Mouse (Mus musculus) c-Kit-negative CD71-positive TER-119-positive erythroid progenitor cells, embryonic 14.5 days (primary cell): Measurements from ENCODE around the gene Agbl2.

Experiments used
- DNase-seq: peaks from one replicate; pipeline ENCODE4 v3.0.0-alpha.2; 2013; ENCODE audit warnings: low read depth, low spot score

Agbl2 gene

DNA sequence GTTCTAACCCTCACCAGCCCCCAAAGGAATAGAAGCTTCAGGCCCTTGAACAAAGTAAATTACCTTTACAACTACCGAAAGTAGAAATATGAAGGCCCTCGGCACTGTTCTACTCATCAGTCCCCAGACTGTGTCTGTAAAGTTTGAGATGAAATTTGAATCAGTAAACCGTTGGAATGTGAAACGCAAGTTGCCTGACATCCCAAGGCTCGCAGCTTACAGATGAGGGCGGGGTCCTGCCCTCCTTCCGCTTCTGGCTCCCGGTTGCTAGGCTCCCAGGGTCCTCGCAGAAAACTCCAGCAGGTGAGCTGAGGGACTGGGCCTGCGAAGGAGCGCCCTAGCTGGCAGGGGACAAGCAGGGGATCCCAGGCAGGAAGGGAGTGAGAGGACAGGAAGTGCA is at the start of gene Agbl2:
Agbl2 (plus strand) TSS at position 270 of the 400 bp plus-strand sequence.
- DNase-seq, result no peak

DNA sequence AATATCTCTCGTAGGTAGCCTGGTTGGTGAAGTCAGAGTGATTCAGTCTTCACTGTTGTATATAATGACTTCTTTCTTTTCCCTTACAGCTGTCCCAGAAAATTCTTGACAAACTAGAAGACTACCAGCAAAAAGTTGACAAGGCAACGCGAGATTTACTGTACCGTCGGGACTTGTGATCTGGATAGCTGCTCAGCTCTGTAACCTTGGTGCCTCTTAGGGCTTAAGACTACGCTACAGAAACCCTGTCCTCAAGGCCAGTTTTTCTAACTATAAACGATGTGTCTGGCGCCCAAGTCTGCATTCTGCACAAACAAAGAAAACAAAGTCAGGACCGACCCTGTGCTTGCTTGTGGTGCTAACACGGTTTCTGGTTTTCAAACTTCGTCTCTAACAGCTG is 47.2 kb upstream of the Agbl2 start:
- DNase-seq, result no peak

DNA sequence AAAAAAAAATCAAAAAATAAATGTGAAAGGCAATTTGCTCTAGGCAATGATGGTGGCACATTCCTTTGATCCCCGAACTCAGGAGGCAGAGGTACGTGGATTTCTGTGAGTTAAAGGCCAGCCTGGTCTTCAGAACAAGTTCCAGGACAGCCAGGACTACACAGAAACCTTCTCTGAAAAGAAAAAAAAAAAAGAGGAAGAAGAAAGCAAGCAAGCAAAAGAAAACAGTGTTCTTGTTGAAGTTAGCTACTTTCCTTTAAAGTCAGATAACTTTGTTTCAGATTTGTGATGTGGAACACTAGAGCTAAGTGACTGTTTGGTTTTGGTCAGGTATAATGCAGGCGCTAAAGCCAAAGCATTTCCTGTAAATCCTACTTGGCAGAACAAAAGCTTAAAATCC is 43.7 kb upstream of the Agbl2 start:
- no peak for DNase-seq

DNA sequence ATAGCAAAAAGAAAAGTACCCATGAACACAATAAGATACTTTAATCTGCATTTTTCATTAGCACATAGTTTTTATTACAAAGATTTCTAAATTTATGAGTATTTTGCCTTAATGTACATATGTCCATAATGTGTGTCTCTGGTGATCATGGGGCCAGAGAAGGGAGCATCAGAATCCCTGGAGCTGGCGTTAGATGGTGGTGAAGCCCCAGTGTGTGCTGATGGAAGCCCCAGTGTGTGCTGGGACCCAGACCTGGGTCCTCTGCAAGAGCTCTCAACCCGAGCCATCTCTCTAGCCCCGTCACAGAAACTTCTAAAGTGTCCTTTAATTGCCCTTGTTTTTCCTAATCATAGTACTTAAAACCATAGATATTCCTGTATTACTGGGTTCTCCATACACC is 43.2 kb upstream of the Agbl2 start:
- DNase-seq, result no peak

DNA sequence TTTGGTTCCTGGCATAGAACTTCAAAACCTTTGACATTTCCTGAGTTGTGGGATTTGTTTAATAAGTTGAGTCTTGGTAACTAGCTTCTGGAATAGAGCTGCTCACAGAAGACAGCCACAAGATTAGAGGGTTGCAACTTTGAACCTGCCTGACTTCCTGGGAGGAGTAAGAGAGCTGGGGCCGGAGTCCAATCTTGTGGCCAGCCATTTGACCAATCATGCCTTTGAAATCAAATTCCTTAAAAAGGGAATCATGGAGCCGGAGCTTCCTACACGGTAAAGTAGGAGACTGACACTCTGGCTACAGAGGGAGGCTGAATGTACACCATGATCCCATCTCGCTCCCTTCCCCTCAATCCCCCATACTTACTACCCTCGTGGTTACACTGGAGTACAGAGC is 42.6 kb upstream of the Agbl2 start:
- no peak for DNase-seq

DNA sequence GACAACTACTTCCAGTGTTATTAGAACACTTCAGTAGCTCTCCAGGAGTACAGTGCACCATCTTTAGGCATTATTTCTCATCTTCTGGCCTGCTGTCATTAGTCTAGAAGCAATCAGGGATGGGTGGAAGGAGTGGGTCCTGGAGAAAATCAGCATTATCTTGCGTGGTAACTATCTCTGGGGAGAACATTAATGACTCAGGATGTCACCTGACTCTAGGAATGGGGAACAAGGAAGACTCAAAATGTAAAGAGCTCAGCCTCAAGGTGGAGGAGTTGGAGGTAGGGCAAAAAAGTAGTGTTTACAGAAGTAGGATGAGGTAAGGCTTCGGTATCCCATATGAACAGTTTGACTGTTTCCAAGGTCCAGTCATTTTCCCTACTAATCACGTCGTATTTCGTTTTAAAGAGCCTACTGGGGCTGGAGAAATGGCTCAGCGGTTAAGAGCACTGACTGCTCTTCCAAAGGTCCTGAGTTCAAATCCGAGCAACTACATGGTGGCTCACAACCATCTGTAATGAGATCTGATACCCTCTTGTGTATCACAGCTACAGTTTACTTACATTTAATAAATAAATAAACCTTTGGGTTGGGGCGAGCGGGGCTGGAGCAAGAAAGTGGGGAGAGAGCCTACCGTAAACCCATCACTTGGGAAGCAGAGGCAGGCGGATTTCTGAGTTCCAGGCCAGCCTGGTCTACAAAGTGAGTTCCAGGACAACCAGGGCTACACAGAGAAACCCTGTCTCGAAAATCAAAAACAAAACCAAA is 38.1 kb upstream of the Agbl2 start:
- no peak for DNase-seq

DNA sequence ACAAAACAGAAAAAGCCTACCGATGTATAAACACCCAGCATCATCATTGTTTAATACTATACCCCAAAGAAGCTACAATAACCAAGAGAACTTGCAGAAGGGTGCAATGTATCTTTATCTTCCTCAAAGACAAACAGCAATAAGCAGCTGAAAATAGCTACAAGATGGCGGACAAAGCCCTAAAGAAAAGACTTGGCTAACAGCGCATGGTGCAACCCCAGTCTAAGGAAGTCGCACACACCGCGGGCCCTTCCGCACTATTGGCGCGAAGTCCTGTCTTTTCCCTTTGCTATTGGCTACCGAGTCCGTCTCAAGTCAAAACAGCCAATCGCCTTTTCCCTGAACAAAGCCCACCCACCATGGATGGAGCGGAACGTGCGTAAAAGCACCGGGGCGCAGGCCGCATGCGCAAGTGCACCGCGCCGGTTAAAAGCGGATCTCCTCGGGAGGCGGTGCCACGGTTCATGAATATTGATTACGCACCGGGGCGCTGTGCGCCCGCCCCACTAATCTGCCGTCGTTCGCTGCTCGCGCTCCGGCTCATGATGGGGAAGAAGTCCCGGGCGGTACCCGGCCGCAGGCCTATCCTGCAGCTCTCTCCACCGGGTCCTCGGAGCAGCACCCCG is 37.4 kb upstream of the Agbl2 start, which contains the start of gene Fnbp4:
Fnbp4 (plus strand) TSS at position 318 of the 626 bp plus-strand sequence.
- DNase-seq, result peak; percentile 97

DNA sequence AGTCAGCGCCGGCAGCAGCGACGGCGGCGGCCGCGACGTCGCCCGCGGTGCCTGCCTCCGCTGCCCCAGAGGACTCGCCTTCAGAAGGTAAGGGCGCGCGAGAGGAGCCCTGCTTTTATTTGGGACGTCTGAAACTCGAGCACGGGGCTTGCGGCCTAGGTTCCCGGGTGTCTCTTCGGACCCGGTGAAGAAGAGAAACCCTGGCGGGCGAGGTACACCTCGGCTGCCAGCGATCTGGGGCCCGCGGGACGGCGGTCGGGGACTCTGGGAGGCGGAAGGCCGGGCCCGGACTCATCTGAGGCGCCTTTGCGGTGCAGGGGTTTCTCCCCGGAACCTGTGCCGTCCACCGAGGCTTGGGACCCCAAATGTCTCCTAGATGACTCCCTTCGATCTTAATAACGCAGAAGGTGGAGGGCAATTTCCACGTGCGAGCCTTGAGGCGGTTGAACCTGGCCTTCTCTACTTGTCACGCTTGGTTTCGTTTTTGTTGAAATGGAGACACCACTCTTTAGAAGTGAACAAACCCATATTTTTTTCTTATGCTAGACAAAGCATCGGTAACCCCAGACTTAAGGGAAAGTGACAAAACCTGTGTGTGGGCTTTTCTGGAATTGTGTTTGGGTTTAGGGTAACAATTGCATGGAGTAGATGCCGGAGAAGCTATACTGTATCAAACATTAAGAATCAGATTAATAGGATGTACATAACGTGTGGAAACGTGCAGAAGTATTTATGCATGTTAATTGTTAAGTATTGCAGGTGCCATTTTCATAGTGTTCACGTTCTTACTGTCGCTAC is 36.6 kb upstream of the Agbl2 start:
- peak; percentile 12 for DNase-seq

DNA sequence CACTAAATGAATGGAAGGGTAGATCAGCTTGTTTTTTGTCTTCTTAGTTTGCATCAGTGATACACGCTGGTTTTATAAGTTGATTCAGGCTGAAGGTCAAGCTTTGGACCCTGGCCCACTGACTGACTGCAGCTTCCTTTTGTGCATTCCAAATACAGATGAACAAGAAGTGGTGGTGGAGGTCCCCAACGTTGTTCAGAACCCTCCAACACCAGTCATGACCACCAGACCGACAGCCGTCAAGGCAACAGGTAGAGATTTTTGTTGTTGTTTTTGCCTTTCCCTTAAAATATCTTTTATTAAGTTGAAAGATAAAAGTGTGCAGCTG is 36.0 kb upstream of the Agbl2 start:
- peak; percentile 12 for DNase-seq

DNA sequence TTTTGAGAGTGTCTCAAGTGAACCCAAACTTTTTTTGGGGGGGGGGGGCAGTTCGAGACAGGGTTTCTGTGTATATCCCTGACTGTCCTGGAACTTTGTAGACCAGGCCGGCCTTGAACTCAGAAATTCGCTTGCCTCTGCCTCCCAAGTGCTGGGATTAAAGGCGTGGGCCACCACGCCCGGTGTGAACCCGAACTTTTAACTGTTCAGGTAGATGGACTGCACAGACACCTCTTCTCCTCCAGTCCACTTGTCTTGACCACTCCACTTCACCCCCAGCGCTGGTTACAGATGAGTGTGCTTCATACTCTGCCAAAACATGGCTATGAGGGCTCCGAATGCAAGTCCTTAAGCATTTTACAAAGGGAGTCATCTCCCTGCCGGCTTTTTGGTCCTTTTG is 35.4 kb upstream of the Agbl2 start:
- DNase-seq, result no peak

DNA sequence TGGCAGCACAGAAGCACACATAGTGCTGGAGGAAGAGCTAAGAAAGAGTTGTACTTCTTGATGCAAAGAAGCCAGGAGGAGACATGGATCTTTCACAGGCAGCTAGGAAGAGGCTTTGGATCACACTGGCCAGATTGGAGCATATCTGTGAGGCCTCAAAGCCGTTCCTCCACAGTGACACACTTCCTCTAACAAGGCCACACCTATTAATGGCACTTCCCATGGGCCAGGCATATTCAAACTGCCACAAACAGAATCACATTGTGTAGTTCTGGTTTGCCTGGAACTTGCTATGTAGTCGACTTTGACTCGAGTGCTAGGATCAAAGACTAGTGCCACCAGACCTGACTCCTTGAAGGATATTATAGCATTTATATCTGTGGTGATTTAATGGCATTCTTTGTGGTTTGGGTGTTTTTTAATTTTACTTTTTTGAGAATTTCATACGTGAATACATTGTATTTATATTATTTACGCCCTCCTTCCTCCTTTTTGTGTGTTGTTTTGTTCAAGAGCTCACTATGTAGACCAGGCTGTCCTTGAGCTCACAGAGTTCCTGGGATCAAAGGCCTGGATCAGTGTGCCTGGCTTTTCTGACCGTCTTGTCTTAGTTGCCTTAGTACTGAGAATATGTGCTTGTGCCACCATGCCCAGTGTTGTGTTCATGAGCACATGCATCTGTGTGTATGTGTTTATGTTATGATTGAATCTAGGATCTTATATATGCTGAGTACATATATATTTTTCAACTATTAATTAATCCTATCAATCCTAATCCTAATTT is 32.7 kb upstream of the Agbl2 start:
- no peak for DNase-seq

DNA sequence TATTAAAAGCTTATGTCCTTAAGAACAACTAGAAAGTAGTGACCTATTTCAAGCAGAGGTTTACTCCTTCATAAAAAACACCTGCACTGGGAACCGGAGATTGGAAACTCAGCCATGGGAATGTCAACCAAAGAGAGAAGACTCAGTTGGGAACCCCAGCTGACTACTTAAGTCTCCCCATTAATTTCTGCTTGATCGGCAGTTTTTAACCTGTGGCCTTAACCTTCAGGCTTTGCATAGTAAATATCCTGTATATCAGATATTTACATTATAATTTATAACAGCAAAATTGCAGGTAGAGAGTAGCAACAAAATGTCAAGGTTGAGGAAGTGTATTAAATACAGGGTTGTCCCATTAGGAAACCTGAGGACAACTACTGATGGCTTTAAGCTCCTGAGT is 29.0 kb upstream of the Agbl2 start:
- no peak for DNase-seq

DNA sequence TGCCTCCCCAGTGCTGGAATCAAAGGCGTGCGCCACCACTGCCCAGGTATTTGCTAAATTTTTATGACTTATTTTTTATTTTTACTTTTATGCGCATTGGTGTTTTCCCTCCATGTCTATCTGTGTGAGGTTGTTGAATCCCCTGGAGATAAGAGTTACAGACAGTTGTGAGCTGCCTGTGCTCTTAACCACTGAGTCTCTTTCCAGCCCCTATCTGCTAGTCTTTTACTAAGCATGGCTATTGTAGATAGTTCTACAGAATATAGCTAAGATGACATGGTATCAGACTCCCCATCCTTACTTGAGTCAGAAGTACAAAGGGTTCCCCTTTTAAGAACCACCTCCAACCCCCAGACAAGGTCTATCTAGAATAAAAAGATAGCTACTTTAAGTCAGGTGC is 28.3 kb upstream of the Agbl2 start:
- no peak for DNase-seq

DNA sequence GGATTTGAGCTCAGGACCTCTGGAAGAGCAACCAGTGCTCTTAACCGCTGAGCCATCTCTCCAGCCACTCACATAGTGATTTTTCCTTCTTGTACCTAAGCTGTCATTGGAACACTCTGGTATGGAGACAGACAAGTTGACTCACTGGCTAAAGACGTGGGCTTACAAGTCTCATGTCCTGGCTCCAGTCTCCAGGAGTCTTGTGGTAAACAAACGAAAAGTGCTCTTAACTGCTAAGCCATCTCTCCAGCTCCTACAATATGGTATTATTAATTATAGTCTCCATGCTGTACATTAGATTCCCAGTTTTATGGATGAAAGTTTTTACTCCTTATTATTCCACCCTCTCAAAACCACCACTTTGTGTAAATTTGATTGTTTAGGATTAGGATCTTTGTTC is 17.4 kb upstream of the Agbl2 start:
- DNase-seq, result no peak

DNA sequence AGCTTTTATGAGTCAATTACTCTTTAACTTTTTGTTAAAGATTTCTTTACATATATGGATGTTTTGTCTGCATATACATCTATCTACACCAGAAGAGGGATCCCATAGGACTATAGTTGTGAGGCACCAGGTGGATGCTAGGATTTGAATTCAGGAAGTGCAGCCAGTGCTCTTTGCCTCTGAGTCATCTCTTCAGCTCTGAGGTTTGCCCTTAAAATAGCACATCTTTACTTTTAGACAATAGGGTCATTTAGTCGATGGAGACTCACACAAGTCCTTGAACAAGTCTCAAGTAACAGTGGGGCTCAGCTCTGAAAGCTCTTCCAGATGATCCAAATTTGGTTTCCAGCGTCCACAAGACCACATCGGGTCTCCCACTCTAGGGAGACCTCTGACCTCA is 1.2 kb upstream of the Agbl2 start:
- no peak for DNase-seq

DNA sequence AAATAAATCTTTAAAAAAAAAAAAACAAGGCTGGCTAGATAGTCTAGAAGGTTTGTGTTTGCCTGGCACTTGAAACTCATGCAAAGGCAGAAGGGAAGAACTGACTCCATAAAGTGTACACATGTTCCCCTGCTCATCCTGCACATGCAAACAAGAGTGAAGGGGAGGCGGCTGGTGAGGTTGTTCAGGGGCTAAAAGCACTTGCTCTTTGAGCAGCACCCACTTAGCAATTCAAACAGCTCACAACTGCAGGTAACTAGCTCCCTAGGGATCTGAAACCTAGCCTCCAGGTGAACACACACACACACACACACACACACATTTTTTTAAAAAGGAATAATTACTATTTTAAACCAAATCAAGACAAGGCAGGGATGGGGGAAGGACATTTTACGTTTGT is 589 bp upstream of the Agbl2 start:
- no peak for DNase-seq

DNA sequence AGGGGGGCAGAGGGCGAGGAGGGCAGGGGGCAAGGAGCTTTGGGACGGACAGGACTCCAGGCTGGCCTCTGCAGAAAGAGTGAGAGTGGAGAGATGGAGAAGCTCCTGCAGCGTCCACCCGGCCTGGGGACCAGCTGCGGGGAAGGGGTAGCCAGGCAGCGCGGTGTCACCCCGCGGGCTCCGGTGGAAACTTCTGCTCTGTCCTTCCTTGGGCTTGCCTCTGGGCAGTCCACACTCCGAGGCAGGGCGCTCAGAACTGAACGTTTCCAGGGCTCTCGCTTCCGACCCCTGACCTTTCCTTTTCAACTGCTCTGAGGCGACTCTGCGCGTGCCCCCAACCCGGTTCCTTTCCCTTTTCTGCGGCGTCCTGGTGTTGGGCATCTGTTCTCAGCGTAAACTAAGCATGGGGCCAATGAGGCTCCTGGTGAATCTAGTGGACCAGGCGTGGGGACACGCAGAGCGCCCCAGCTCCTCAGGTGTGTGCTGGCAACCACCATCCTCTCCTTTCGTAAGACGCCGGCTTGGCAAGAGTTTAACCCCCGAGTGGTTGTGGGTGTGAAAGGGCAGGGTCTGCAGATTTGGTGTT is 467 bp downstream of the Agbl2 start:
- DNase-seq, result no peak

DNA sequence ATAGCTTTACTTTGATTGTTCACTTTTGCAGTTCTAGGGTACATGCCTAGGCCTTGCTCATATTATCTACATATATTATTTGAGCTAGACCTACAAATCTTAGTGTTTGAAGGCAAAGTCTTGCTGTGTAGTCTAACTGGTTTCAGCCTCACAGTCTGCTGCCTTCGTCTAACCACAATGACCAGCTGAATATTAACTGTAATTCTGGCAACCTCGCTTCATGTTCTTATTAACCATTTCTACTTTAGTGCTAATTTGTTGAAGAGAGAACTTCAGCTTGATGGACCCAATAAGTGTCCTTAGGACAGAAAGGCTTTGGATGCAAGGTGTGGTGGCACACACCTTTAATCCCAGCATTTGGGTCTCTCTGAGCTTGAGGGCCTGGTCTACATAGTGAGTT is 5.6 kb downstream of the Agbl2 start:
- no peak for DNase-seq

DNA sequence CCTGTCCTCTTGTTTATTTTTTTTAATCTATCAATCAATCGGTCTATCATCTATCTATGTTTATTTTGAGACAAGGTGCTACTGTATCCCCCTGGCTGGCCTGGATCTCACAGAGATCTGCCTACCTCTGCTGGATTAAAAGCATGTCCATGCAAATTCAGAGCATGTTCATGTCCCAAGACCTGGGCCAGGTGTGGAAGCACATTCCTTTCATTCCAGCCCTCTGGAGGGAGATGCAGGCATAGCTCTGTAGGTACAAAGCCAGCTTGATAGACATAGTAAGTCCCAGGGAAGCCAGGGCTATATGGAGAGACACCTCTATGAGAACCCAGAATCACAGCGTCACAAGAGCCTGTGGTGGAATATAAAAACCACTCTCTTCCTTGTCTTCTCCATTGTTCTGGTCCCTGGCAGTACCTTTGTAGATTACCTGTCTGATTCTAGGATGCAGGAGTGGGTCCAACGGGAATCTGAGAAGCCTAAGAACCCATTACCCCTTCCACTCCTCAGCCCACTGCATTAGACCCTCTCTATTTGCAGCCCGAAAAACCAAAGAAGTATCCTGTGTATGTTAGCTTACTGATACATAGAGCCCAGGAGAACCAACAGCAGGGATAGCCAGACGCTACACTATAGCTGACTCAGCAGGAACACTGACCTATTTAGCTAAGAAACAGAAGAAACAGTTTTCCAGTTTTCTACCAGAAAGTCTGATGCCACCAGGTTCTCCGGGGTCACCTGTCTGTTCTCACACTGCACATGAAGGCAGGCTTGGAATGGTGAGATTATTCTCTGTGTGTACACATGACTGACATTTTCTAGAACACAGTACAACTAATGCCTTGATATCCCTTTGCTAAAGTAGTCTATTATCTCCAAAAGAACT is 26.0 kb downstream of the Agbl2 start:
- DNase-seq, result no peak

DNA sequence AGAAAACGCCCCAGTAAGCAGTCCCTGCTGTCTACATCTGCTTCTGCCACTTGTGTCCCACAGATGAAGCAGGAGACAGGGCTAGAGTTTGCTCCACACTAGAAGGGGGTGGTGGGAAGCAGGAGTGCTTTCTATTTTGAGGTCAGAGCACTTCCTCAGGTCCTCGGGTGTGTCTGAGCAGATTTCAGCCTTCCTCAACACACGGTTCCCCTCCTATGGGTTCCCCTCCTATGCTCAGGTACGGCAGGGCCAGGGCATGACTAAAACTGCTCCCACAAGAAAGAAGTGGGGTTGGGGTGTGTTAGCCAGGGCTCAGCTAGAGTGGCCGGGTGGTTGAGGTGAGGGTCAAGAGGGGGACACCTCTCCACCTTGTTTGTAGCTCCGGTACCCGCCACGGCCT is 28.2 kb downstream of the Agbl2 start:
- no peak for DNase-seq

DNA sequence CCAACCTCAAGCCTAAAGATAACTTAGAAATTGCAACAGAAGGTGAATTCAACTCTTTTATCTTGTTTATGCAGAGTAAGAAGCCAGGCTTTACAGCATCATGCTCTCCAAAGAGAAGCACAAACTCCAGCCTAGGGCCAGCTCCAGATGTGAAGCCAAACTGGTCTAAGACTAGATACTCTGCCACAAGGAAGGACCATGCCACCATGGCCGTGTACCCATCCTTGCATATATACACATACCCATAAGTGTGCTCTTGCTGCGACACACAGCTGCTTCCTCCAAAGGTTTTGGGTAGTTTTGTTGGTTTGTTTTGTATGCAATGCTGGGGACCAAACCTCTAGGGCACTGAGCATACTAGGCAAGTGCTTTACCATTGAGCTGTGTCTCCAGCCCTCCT is 32.7 kb downstream of the Agbl2 start:
- no peak for DNase-seq
